Mouse (Mus musculus) forebrain, embryonic 11.5 days (tissue): Measurements from ENCODE around the gene Dnhd1. TPM values are rescaled to one million over a fixed set of nuclear protein-coding genes. Genes with fewer than 3 reads are reported as not detected.
A peak's percentile ranks its signal among the peaks of the same experiment; 100 is the strongest.

ENCODE experiments used
- ATAC-seq: fragments of 200-750 bp; cut with Nextera tagmentation; replicated peaks from 2 replicates; pipeline ENCODE4 v1.8.0; 2017; ENCODE audit warnings: moderate TSS enrichment; ENCODE audit not compliant: low FRiP score
- DNase-seq: peaks from one replicate; pipeline ENCODE4 v3.0.0-alpha.2; 2017; ENCODE audit warnings: low spot score
- H3K27ac ChIP-seq: fragments of 300-500 bp; sonication (generic); 2 replicates; pipeline ENCODE4 v1.5.1; 2014; ENCODE audit warnings: low read depth, low read length
- H3K27me3 ChIP-seq: fragments of 300-500 bp; sonication (generic); 2 replicates; pipeline ENCODE4 v1.6.1; 2014; ENCODE audit warnings: mild to moderate bottlenecking, low read length, mixed read lengths; ENCODE audit not compliant: control insufficient read depth, insufficient read depth
- H3K36me3 ChIP-seq: fragments of 300-500 bp; sonication (generic); 2 replicates; pipeline ENCODE4 v1.6.1; 2014; ENCODE audit warnings: mild to moderate bottlenecking, low read length, moderate library complexity, mixed read lengths; ENCODE audit not compliant: control insufficient read depth, insufficient read depth
- H3K4me1 ChIP-seq: fragments of 300-500 bp; sonication (generic); replicated peaks from 2 replicates; pipeline ENCODE4 v1.6.1; 2014; ENCODE audit warnings: low read length, mixed read lengths; ENCODE audit not compliant: control insufficient read depth, insufficient read depth
- H3K4me2 ChIP-seq: fragments of 300-500 bp; sonication (generic); 2 replicates; pipeline ENCODE4 v1.6.1; 2014; ENCODE audit warnings: low read depth, mild to moderate bottlenecking, low read length, moderate library complexity, mixed read lengths; ENCODE audit not compliant: severe bottlenecking
- H3K4me3 ChIP-seq: fragments of 300-500 bp; sonication (generic); 2 replicates; pipeline ENCODE4 v1.5.1; 2014; ENCODE audit warnings: low read depth, low read length
- H3K9ac ChIP-seq: fragments of 300-500 bp; sonication (generic); 2 replicates; pipeline ENCODE4 v1.6.1; 2014; ENCODE audit warnings: low read length
- H3K9me3 ChIP-seq: fragments of 300-500 bp; sonication (generic); 2 replicates; pipeline ENCODE4 v1.6.1; 2016; ENCODE audit warnings: low read length, mixed read lengths; ENCODE audit not compliant: control insufficient read depth
- WGBS: fragments of 180-500 bp; shearing (Covaris S2); extraction: QIAGEN DNeasy Blood & Tissue Kit; methylation state at CpG from one replicate; pipeline ENCODE4 v1.1.7; 2014; 5-methylcytosine and 5-hydroxymethylcytosine counted together
- polyA plus RNA-seq: library from polyadenylated mRNA; unstranded; fragments of >200 nt; fragmentation: Nextera tagmentation; extraction: Ambion mirVana; gene quantifications from 2 replicates; pipeline ENCODE4 v1.2.1, GENCODE M21; 2014

Gene Dnhd1
- polyA plus RNA-seq, 1 experiment from 2014 or later: 0.79 TPM

- 50% methylated on average over 9 of the region's 9 CpGs for WGBS
- DNase-seq (no peak), ATAC-seq (no peak)
- H3K9ac ChIP-seq: no peak overlapping the region; the same call in 1 of the 2 replicates
- no peak overlapping the region for H3K27ac ChIP-seq
- peak overlapping the region; percentile 66; the same call in 1 of the 2 replicates for H3K4me3 ChIP-seq
- no peaks in the 10 kb centered on the region for H3K27me3 ChIP-seq
- no peaks in the 10 kb centered on the region for H3K9me3 ChIP-seq
- H3K36me3 ChIP-seq: no peaks in the 10 kb centered on the region; the same call in 1 of the 2 replicates
- H3K4me1 ChIP-seq: peaks cover 10% of the 10 kb centered on the region
- H3K4me2 ChIP-seq: peak overlapping the region; percentile 81; the same call in 1 of the 2 replicates
Measured at GRCm38 (mm10) chr7:105634272-105634920, 16.2 kb upstream of the Dnhd1 start.

- 82% methylated on average over 2 of the region's 2 CpGs for WGBS
Measured at GRCm38 (mm10) chr7:105635726-105636125, 14.9 kb upstream of the Dnhd1 start.

DNA sequence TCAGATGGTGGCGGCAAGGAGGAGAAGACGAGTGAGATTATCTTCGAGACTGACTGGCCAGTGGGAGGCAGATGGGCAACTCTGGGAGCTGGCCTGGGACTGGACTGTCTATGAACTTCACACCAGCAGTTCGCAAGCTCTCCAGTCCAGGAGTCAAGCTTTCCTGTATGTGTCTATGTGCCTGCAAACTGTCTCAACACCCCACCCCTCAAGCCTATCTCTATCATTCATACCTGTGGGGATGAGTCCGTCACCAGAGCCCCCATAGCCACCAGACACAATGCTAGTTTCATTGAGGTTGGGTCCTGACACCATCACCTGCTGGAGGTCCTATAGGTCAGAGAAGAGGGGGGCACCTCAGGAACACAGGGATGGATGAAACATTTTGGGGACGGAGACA lies 11.9 kb upstream of the Dnhd1 start:
- no peaks in the 10 kb centered on the region for H3K27me3 ChIP-seq
- no peak overlapping the region for H3K27ac ChIP-seq
- no peak overlapping the region for H3K4me3 ChIP-seq
- ATAC-seq (no peak), DNase-seq (no peak)
- H3K4me1 ChIP-seq: peaks cover 15% of the 10 kb centered on the region
- H3K9ac ChIP-seq: no peak overlapping the region
- 89% methylated on average over 6 of the region's 6 CpGs for WGBS
- no peaks in the 10 kb centered on the region for H3K9me3 ChIP-seq
- H3K36me3 ChIP-seq: no peaks in the 10 kb centered on the region; the same call in 1 of the 2 replicates
- H3K4me2 ChIP-seq: no peak overlapping the region

More at GRCm38 (mm10) chr7:105635726-105636125, 14.9 kb upstream of the Dnhd1 start:
- DNase-seq: no peak
- no peak overlapping the region for H3K9ac ChIP-seq
- no peaks in the 10 kb centered on the region for H3K27me3 ChIP-seq
- H3K4me3 ChIP-seq: no peak overlapping the region
- peaks cover 12% of the 10 kb centered on the region for H3K4me1 ChIP-seq
- no peaks in the 10 kb centered on the region; the same call in 1 of the 2 replicates for H3K36me3 ChIP-seq
- H3K4me2 ChIP-seq: no peak overlapping the region
- no peak overlapping the region for H3K27ac ChIP-seq
- H3K9me3 ChIP-seq: no peaks in the 10 kb centered on the region
- no peak for ATAC-seq

DNA sequence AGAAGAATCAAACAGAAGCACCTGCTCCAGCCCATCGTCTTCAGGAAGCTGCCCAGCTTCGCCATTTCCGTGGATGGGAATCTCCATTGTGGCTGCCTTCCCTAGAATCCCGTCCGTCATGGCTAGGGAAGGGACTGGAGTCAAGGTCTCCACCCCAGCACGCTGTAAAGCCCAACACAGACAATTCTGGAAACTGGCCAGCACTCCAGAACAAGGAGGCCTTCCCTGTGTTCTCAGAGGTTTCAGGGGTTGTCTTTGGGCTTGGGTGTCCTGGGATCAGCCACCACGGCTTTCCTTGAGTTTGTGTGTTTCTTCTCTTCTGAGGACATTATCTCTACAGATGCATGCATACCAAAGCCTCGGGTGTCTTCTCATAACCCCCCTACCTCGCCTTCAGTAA lies 11.3 kb upstream of the Dnhd1 start:
- ATAC-seq (no peak), DNase-seq (no peak)
- no peak overlapping the region for H3K27ac ChIP-seq
- peak overlapping the region; percentile 80; the same call in 1 of the 2 replicates for H3K9ac ChIP-seq
- H3K4me2 ChIP-seq: peak overlapping the region; percentile 96
- H3K4me3 ChIP-seq: peak overlapping the region; percentile 69
- H3K36me3 ChIP-seq: no peaks in the 10 kb centered on the region; the same call in 1 of the 2 replicates
- WGBS: 81% methylated on average over 9 of the region's 9 CpGs
- no peaks in the 10 kb centered on the region for H3K9me3 ChIP-seq
- no peaks in the 10 kb centered on the region for H3K27me3 ChIP-seq
- peaks cover 13% of the 10 kb centered on the region for H3K4me1 ChIP-seq

DNA sequence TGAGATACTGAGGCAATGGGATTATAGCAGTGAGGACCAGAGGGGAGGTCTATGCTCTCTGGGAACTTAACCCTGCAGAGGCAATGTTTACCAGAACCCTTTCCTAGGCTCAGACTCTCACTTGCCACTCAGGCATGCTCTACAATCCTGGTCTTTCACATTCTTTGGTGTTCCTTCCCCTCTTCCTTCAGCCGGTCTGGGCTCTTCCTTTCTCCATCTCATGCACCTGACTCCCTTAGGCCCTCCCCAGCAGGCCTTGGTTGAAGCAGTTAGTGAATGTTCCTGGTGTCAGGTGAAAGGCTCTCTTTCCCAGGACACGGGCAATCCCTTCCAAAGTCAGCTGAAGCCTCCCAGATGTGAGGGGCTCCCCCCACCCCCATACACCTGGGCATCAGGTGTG lies 10.9 kb upstream of the Dnhd1 start, which contains the start of gene Timm10b:
Gene Timm10b (plus strand): TSS at position 301 of the 400 bp plus-strand sequence.
- Histone ChIP-seq H3K4me3 (peak within 1 kb of the TSS; percentile 69), H3K36me3 (no peaks in the 10 kb centered on the region; the same call in 1 of the 2 replicates), H3K9me3 (no peaks in the 10 kb centered on the region), H3K27ac (no peak within 1 kb of the TSS), H3K27me3 (no peaks in the 10 kb centered on the region), H3K4me1 (peaks cover 10% of the 10 kb centered on the region), H3K4me2 (peak within 1 kb of the TSS; percentile 96), H3K9ac (peak within 1 kb of the TSS; percentile 80)
- no peak for ATAC-seq
- no peak for DNase-seq
- 8% methylated on average over 2 of the region's 2 CpGs for WGBS

- Histone ChIP-seq H3K4me2 (peak within 1 kb of the TSS; percentile 96), H3K36me3 (no peaks in the 10 kb centered on the region; the same call in 1 of the 2 replicates), H3K4me1 (peaks cover 10% of the 10 kb centered on the region), H3K9me3 (no peaks in the 10 kb centered on the region), H3K4me3 (peak within 1 kb of the TSS; percentile 69), H3K27me3 (no peaks in the 10 kb centered on the region), H3K27ac (no peak within 1 kb of the TSS), H3K9ac (peak within 1 kb of the TSS; percentile 80)
- ATAC-seq (peak; percentile 96), DNase-seq (peak; percentile 96)
- under 1% methylated on average over 45 of the region's 45 CpGs for WGBS
Measured at GRCm38 (mm10) chr7:105640233-105640893, 10.3 kb upstream of the Dnhd1 start, which contains the start of the genes Arfip2 and Gm45799. TSS of gene Arfip2 (minus strand) at chr7:105640416. TSS of gene Gm45799 (plus strand) at chr7:105640552.

- no peaks in the 10 kb centered on the region for H3K27me3 ChIP-seq
- peak overlapping the region; percentile 73 for H3K9ac ChIP-seq
- no peak for DNase-seq
- WGBS: under 1% methylated on average over 17 of the region's 18 CpGs
- peaks cover 10% of the 10 kb centered on the region for H3K4me1 ChIP-seq
- ATAC-seq: no peak; the same call in 1 of the 2 replicates
- peak overlapping the region; percentile 69 for H3K4me3 ChIP-seq
- no peaks in the 10 kb centered on the region for H3K9me3 ChIP-seq
- no peak overlapping the region for H3K27ac ChIP-seq
- no peaks in the 10 kb centered on the region; the same call in 1 of the 2 replicates for H3K36me3 ChIP-seq
- peak overlapping the region; percentile 96 for H3K4me2 ChIP-seq
Measured at GRCm38 (mm10) chr7:105640894-105641255, 9.8 kb upstream of the Dnhd1 start.

- peaks cover 10% of the 10 kb centered on the region for H3K4me1 ChIP-seq
- no peaks in the 10 kb centered on the region for H3K9me3 ChIP-seq
- no peak overlapping the region for H3K27ac ChIP-seq
- no peak overlapping the region for H3K4me2 ChIP-seq
- WGBS: 83% methylated on average over 3 of the region's 3 CpGs
- no peaks in the 10 kb centered on the region for H3K27me3 ChIP-seq
- DNase-seq (no peak), ATAC-seq (no peak)
- no peaks in the 10 kb centered on the region; the same call in 1 of the 2 replicates for H3K36me3 ChIP-seq
- H3K4me3 ChIP-seq: no peak overlapping the region
- H3K9ac ChIP-seq: no peak overlapping the region
Measured at GRCm38 (mm10) chr7:105641936-105642335, 8.7 kb upstream of the Dnhd1 start.
